Mouse (Mus musculus) testis, adult 2 months (tissue): ENCODE data around the gene Ndufaf7.

Source experiments
- CTCF ChIP-seq: fragments of 200-500 bp; IDR thresholded peaks from 2 replicates; pipeline ENCODE4 v1.5.1; 2012; ENCODE audit warnings: low read depth, mild to moderate bottlenecking, inconsistent platforms, low read length, moderate library complexity; ENCODE audit not compliant: control insufficient read depth, insufficient read depth, insufficient replicate concordance
- POLR2A ChIP-seq: fragments of 200-500 bp; IDR thresholded peaks from 2 replicates; pipeline ENCODE4 v1.6.1; 2012; ENCODE audit warnings: low read depth, mild to moderate bottlenecking, inconsistent platforms, low read length, moderate library complexity; ENCODE audit not compliant: control insufficient read depth

DNA sequence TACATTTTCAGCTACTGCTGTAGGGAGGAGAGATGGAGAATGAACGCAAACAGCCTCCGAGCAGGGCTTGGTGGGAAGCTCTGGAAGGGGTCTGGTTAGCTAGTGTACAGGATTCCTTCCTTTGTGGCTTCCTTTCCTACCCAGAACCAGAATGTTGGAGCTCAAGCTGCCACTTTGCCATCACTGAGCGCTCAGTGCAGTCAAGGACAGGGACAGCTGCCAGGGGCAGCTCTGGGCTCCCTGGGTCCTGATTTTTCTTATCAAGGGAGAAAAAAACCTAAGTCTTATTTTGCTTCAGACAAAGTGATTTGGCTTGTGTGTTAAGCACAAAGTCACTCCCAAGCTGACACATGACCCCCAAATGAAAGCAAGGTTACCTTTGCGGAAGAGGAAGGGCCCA, 48.4 kb upstream of the Ndufaf7 start:
- no peak for TF ChIP-seq CTCF
- TF ChIP-seq POLR2A = no peak
